Mouse (Mus musculus) hindbrain, postnatal 0 days (tissue): ENCODE measurements around the gene Olfr694. TPM values are rescaled to one million over a fixed set of nuclear protein-coding genes. Genes with fewer than 3 reads are reported as not detected.

Experiments used
- ATAC-seq: fragments of 200-750 bp; cut with Nextera tagmentation; 2 replicates; pipeline ENCODE4 v1.8.0; 2017; ENCODE audit warnings: mild to moderate bottlenecking, moderate TSS enrichment, moderate library complexity
- DNase-seq: peaks from one replicate; pipeline ENCODE4 v3.0.0-alpha.2; 2015; ENCODE audit warnings: low spot score
- H3K27ac ChIP-seq: fragments of 300-500 bp; sonication (generic); 2 replicates; pipeline ENCODE4 v1.5.1; 2014; ENCODE audit warnings: mild to moderate bottlenecking
- H3K27me3 ChIP-seq: fragments of 300-500 bp; sonication (generic); 2 replicates; pipeline ENCODE4 v1.6.1; 2014; ENCODE audit warnings: low read length, mixed read lengths; ENCODE audit not compliant: insufficient read depth
- H3K36me3 ChIP-seq: fragments of 300-500 bp; sonication (generic); 2 replicates; pipeline ENCODE4 v1.6.1; 2014; ENCODE audit warnings: low read length, mixed read lengths; ENCODE audit not compliant: insufficient read depth
- H3K4me1 ChIP-seq: fragments of 300-500 bp; sonication (generic); 2 replicates; pipeline ENCODE4 v1.6.1; 2014; ENCODE audit warnings: antibody characterized with exemption, low read length, mixed read lengths; ENCODE audit not compliant: insufficient read depth
- H3K4me2 ChIP-seq: fragments of 300-500 bp; sonication (generic); 2 replicates; pipeline ENCODE4 v1.6.1; 2014; ENCODE audit warnings: low read depth, mild to moderate bottlenecking, low read length, moderate library complexity, mixed read lengths
- H3K4me3 ChIP-seq: fragments of 300-500 bp; sonication (generic); 2 replicates; pipeline ENCODE4 v1.5.1; 2014; ENCODE audit warnings: low read length
- H3K9ac ChIP-seq: fragments of 300-500 bp; sonication (generic); replicated peaks from 2 replicates; pipeline ENCODE4 v1.6.1; 2014; ENCODE audit warnings: mild to moderate bottlenecking, low read length, moderate library complexity, mixed read lengths
- H3K9me3 ChIP-seq: fragments of 300-500 bp; sonication (generic); 2 replicates; pipeline ENCODE4 v1.6.1; 2016; ENCODE audit warnings: low read length, mixed read lengths
- CTCF ChIP-seq: IDR thresholded peaks from 2 replicates; pipeline ENCODE4 v1.5.1; 2016; ENCODE audit warnings: antibody characterized with exemption, control low read depth, low read depth
- WGBS: fragments of 180-500 bp; shearing (Covaris S2); extraction: QIAGEN DNeasy Blood & Tissue Kit; methylation state at CpG from one replicate; pipeline ENCODE4 v1.1.7; 2014; 5-methylcytosine and 5-hydroxymethylcytosine counted together
- polyA plus RNA-seq: library from polyadenylated mRNA; unstranded; fragments of >200 nt; fragmentation: Nextera tagmentation; extraction: Ambion mirVana; gene quantifications from 2 replicates; pipeline ENCODE4 v1.2.1, GENCODE M21; 2015
- total RNA-seq: library from RNA; depleted of rRNA; stranded (reverse); fragments of >200 nt; gene quantifications from 2 replicates; pipeline ENCODE4 v1.2.3, GENCODE M21; 2014; rRNA removed

The Olfr694 gene
- total and polyA plus RNA-seq, 2 experiments from 2014 or later: not detected

DNA sequence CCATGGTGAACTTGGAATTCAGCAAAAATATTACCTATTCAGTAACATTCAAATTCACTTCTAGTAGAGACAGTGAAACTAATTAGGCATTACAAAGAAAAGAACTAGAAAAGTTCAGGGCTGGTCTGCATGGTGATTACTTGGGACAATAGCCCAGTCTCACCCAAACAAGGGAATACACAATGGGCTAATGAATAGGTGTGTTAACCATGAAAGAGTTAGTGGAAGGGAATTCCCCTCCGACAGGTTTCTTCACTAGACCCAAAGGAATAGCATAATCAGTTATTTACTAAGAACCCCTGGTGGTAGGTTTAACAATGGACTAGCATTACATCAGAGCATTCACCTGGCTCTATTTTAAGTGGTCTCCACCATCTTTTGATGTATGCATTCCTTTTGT is 46.4 kb downstream of the Olfr694 start:
- DNase-seq (no peak), ATAC-seq (no peak)
- Histone ChIP-seq H3K36me3 (no peaks in the 10 kb centered on the region), H3K9me3 (no peaks in the 10 kb centered on the region), H3K27ac (no peak overlapping the region), H3K4me1 (no peaks in the 10 kb centered on the region), H3K27me3 (no peaks in the 10 kb centered on the region), H3K9ac (no peak overlapping the region), H3K4me2 (no peak overlapping the region), H3K4me3 (no peak overlapping the region)
- no peak for TF ChIP-seq CTCF
- WGBS: 55% methylated on average over 1 of the region's 1 CpGs

DNA sequence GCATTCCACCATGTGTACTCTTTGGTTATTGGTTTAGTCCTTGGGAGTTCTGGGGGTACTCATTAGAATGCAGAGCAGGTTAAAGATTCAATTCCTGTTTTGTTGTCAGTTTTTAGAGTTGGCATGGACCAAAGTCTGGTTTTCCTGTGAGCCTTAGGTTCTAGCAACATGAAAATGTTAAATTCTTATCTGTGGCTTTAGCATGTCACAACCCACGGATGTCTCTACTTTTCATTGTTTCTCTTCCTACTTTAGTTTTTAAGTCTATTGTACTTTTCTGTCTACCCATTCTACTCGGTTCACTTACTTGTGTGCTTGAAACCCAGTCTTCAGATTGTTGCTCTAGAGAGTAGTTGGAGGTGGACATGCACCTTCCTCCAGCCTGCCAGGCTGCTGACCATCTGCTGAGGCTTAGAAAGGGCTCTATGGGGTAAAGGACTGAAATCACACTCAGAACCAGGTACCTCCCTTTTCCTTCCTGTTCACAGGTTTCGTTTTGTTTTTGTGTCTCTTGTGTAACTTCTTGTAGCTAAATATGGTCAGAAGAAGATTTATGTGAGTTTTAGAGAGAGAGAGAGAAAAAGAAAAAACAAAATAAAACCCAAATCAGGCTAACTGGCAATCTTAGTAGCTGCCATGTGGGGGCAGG is 47.3 kb downstream of the Olfr694 start:
- Histone ChIP-seq H3K4me3 (no peak overlapping the region), H3K27ac (no peak overlapping the region), H3K27me3 (no peaks in the 10 kb centered on the region), H3K4me2 (no peak overlapping the region), H3K4me1 (no peaks in the 10 kb centered on the region), H3K9me3 (no peaks in the 10 kb centered on the region), H3K9ac (no peak overlapping the region), H3K36me3 (no peaks in the 10 kb centered on the region)
- no peak for DNase-seq
- no peak for TF ChIP-seq CTCF
- WGBS: 71% methylated on average over 3 of the region's 3 CpGs
- ATAC-seq: no peak

DNA sequence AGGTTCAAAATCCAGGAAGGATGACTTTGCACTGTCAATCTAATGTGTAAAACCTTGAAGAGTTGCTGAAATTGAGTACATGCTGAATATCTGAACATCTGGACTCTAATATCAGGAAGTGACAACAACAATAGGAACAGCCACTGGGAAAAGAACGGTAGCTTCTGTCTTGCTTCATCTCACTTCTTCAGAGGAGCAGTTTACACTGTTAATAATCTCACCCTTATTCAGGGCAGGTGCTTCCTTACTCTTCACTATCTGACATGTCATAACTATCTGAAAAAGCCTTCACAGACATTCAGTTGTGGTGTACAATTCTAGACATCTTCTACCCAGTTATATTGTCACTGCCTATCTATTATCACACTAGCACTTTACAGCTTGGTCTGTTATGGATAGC is 50.8 kb downstream of the Olfr694 start:
- no peak for TF ChIP-seq CTCF
- H3K36me3 ChIP-seq: no peaks in the 10 kb centered on the region
- no peak overlapping the region for H3K4me3 ChIP-seq
- no peak for ATAC-seq
- no peak overlapping the region for H3K4me2 ChIP-seq
- WGBS: 76% methylated on average over 1 of the region's 1 CpGs
- DNase-seq: no peak
- H3K27ac ChIP-seq: no peak overlapping the region
- no peak overlapping the region for H3K9ac ChIP-seq
- no peaks in the 10 kb centered on the region for H3K9me3 ChIP-seq
- H3K4me1 ChIP-seq: no peaks in the 10 kb centered on the region
- H3K27me3 ChIP-seq: no peaks in the 10 kb centered on the region

DNA sequence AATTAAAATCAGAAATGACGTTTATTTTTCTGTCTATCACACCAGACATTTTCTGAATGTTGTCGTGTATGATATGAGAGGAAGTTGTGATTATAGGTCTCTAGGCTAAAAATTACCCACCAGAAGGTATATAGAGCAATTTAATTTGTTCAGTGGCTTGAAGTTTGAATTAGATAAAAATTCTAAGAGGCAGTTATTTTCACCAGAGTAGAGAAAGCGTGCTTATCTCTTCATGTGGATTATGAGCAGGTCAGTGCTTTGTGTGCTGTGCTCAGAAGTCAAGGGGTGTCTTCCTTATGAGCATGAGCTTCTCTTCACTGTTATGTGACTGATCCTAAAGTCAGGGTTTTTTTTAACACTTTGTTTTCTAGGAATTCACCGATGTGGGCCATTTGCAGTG is 56.1 kb downstream of the Olfr694 start:
- WGBS: 87% methylated on average over 4 of the region's 4 CpGs
- DNase-seq (no peak), ATAC-seq (no peak)
- no peaks in the 10 kb centered on the region for H3K27me3 ChIP-seq
- no peak overlapping the region for H3K4me2 ChIP-seq
- no peak overlapping the region for H3K9ac ChIP-seq
- no peaks in the 10 kb centered on the region for H3K9me3 ChIP-seq
- no peaks in the 10 kb centered on the region for H3K4me1 ChIP-seq
- no peak overlapping the region for H3K27ac ChIP-seq
- no peaks in the 10 kb centered on the region for H3K36me3 ChIP-seq
- TF ChIP-seq CTCF: no peak
- H3K4me3 ChIP-seq: no peak overlapping the region

Other genes with a start within 250 kb of the Olfr694 start
- gene Olfr693, start 11.2 kb downstream of the Olfr694 start, total RNA-seq: 0.26 TPM in 1 of 2 replicates, not detected in the other
- not detected in 2 replicates for gene Olfr693, start 11.2 kb downstream of the Olfr694 start, polyA plus RNA-seq
- gene Olfr695, start 24.6 kb upstream of the Olfr694 start, total RNA-seq: not detected in 2 replicates
- not detected in 2 replicates for gene Olfr695, start 24.6 kb upstream of the Olfr694 start, polyA plus RNA-seq
- gene Olfr697, start 50.6 kb upstream of the Olfr694 start, total RNA-seq: not detected in 2 replicates
- not detected in 2 replicates for gene Olfr697, start 50.6 kb upstream of the Olfr694 start, polyA plus RNA-seq
- gene Olfr698, start 63.6 kb upstream of the Olfr694 start, total RNA-seq: not detected in 2 replicates
- gene Olfr698, start 63.6 kb upstream of the Olfr694 start, polyA plus RNA-seq: not detected in 2 replicates
- gene Olfr699, start 101.4 kb upstream of the Olfr694 start, total RNA-seq: not detected in 2 replicates
- not detected in 2 replicates for gene Olfr699, start 101.4 kb upstream of the Olfr694 start, polyA plus RNA-seq
- gene Olfr700, start 117.0 kb upstream of the Olfr694 start, total RNA-seq: not detected in 2 replicates
- gene Olfr700, start 117.0 kb upstream of the Olfr694 start, polyA plus RNA-seq: not detected in 2 replicates
- not detected in 2 replicates for gene Olfr701, start 122.3 kb upstream of the Olfr694 start, total RNA-seq
- not detected in 2 replicates for gene Olfr701, start 122.3 kb upstream of the Olfr694 start, polyA plus RNA-seq
- gene Olfr702, start 142.1 kb upstream of the Olfr694 start, total RNA-seq: not detected in 2 replicates
- not detected in 2 replicates for gene Olfr702, start 142.1 kb upstream of the Olfr694 start, polyA plus RNA-seq
- not detected in 2 replicates for gene Olfr703, start 151.5 kb upstream of the Olfr694 start, total RNA-seq
- not detected in 2 replicates for gene Olfr703, start 151.5 kb upstream of the Olfr694 start, polyA plus RNA-seq
- not detected in 2 replicates for gene Olfr704, start 171.4 kb upstream of the Olfr694 start, total RNA-seq
- not detected in 2 replicates for gene Olfr704, start 171.4 kb upstream of the Olfr694 start, polyA plus RNA-seq
- not detected in 2 replicates for gene Olfr705, start 185.1 kb upstream of the Olfr694 start, total RNA-seq
- not detected in 2 replicates for gene Olfr705, start 185.1 kb upstream of the Olfr694 start, polyA plus RNA-seq
- gene Olfr706, start 196.3 kb upstream of the Olfr694 start, total RNA-seq: not detected in 2 replicates
- gene Olfr706, start 196.3 kb upstream of the Olfr694 start, polyA plus RNA-seq: not detected in 2 replicates
- gene Olfr707, start 209.4 kb upstream of the Olfr694 start, total RNA-seq: not detected in 2 replicates
- not detected in 2 replicates for gene Olfr707, start 209.4 kb upstream of the Olfr694 start, polyA plus RNA-seq
- not detected in 2 replicates for gene Olfr1532-ps1, start 216.2 kb upstream of the Olfr694 start, total RNA-seq
- not detected in 2 replicates for gene Olfr1532-ps1, start 216.2 kb upstream of the Olfr694 start, polyA plus RNA-seq
- not detected in 2 replicates for gene Olfr709-ps1, start 240.4 kb upstream of the Olfr694 start, total RNA-seq
- not detected in 2 replicates for gene Olfr709-ps1, start 240.4 kb upstream of the Olfr694 start, polyA plus RNA-seq